Mouse (Mus musculus): ENCODE measurements at regions not wholly inside any gene's neighbourhood (a gene's known extent, or its start where the extent isn't known, plus 50 kb on each side); places are given as distances from the start of the nearest gene placed in this dataset.

GRCm38 (mm10) chr8:126682817-126683554, 89.2 kb upstream of the Irf2bp2 start:
- DNase-seq (ENCODE audit: low read depth): peak; percentile 53
- TF ChIP-seq CTCF (IDR thresholded peaks at IDR 0.05; ENCODE audit: borderline replicate concordance, extremely low read depth, insufficient read depth, insufficient read length): no peak
- no peak for TF ChIP-seq POLR2A (IDR thresholded peaks at IDR 0.05; ENCODE audit: borderline replicate concordance, extremely low read depth, insufficient read depth, insufficient read length, poor library complexity, severe bottlenecking)

GRCm38 (mm10) chr8:126681948-126682651, 88.3 kb upstream of the Irf2bp2 start:
- peak; percentile 49 for DNase-seq (ENCODE audit: low read depth)
- TF ChIP-seq CTCF (IDR thresholded peaks at IDR 0.05; ENCODE audit: borderline replicate concordance, extremely low read depth, insufficient read depth, insufficient read length) (no peak), POLR2A (IDR thresholded peaks at IDR 0.05; ENCODE audit: borderline replicate concordance, extremely low read depth, insufficient read depth, insufficient read length, poor library complexity, severe bottlenecking) (no peak)

GRCm38 (mm10) chr8:126678004-126678751, 84.4 kb upstream of the Irf2bp2 start:
- no peak for TF ChIP-seq CTCF (IDR thresholded peaks at IDR 0.05; ENCODE audit: borderline replicate concordance, extremely low read depth, insufficient read depth, insufficient read length)
- TF ChIP-seq POLR2A (IDR thresholded peaks at IDR 0.05; ENCODE audit: borderline replicate concordance, extremely low read depth, insufficient read depth, insufficient read length, poor library complexity, severe bottlenecking): no peak
- peak; percentile 88 for DNase-seq (ENCODE audit: low read depth)

GRCm38 (mm10) chr8:126675153-126675552, 81.4 kb upstream of the Irf2bp2 start:
- TF ChIP-seq POLR2A (IDR thresholded peaks at IDR 0.05; ENCODE audit: borderline replicate concordance, extremely low read depth, insufficient read depth, insufficient read length, poor library complexity, severe bottlenecking) (no peak), CTCF (IDR thresholded peaks at IDR 0.05; ENCODE audit: borderline replicate concordance, extremely low read depth, insufficient read depth, insufficient read length) (no peak)
- no peak for DNase-seq (ENCODE audit: low read depth)

- DNase-seq (ENCODE audit: low read depth): peak; percentile 38
Observed at GRCm38 (mm10) chr8:126673038-126673740, 79.4 kb upstream of the Irf2bp2 start.

GRCm38 (mm10) chr8:126671594-126671993, 77.8 kb upstream of the Irf2bp2 start:
- no peak for DNase-seq (ENCODE audit: low read depth)
- no peak for TF ChIP-seq POLR2A (IDR thresholded peaks at IDR 0.05; ENCODE audit: borderline replicate concordance, extremely low read depth, insufficient read depth, insufficient read length, poor library complexity, severe bottlenecking)
- TF ChIP-seq CTCF (IDR thresholded peaks at IDR 0.05; ENCODE audit: borderline replicate concordance, extremely low read depth, insufficient read depth, insufficient read length): no peak

More at GRCm38 (mm10) chr8:126673038-126673740, 79.4 kb upstream of the Irf2bp2 start:
- TF ChIP-seq CTCF (IDR thresholded peaks at IDR 0.05; ENCODE audit: borderline replicate concordance, extremely low read depth, insufficient read depth, insufficient read length) (no peak), POLR2A (IDR thresholded peaks at IDR 0.05; ENCODE audit: borderline replicate concordance, extremely low read depth, insufficient read depth, insufficient read length, poor library complexity, severe bottlenecking) (no peak)

- no peak for TF ChIP-seq POLR2A (IDR thresholded peaks at IDR 0.05; ENCODE audit: borderline replicate concordance, extremely low read depth, insufficient read depth, insufficient read length, poor library complexity, severe bottlenecking)
- no peak for TF ChIP-seq CTCF (IDR thresholded peaks at IDR 0.05; ENCODE audit: borderline replicate concordance, extremely low read depth, insufficient read depth, insufficient read length)
- DNase-seq (ENCODE audit: low read depth): no peak
Observed at GRCm38 (mm10) chr8:126669919-126670318, 76.1 kb upstream of the Irf2bp2 start.

GRCm38 (mm10) chr8:126669154-126669553, 75.4 kb upstream of the Irf2bp2 start:
- DNase-seq (ENCODE audit: low read depth): no peak
- TF ChIP-seq CTCF (IDR thresholded peaks at IDR 0.05; ENCODE audit: borderline replicate concordance, extremely low read depth, insufficient read depth, insufficient read length) (no peak), POLR2A (IDR thresholded peaks at IDR 0.05; ENCODE audit: borderline replicate concordance, extremely low read depth, insufficient read depth, insufficient read length, poor library complexity, severe bottlenecking) (no peak)

GRCm38 (mm10) chr8:126668657-126669025, 74.9 kb upstream of the Irf2bp2 start:
- DNase-seq (ENCODE audit: low read depth): no peak
- TF ChIP-seq CTCF (IDR thresholded peaks at IDR 0.05; ENCODE audit: borderline replicate concordance, extremely low read depth, insufficient read depth, insufficient read length) (no peak), POLR2A (IDR thresholded peaks at IDR 0.05; ENCODE audit: borderline replicate concordance, extremely low read depth, insufficient read depth, insufficient read length, poor library complexity, severe bottlenecking) (no peak)

- DNase-seq (ENCODE audit: low read depth): peak; percentile 96
- no peak for TF ChIP-seq POLR2A (IDR thresholded peaks at IDR 0.05; ENCODE audit: borderline replicate concordance, extremely low read depth, insufficient read depth, insufficient read length, poor library complexity, severe bottlenecking)
- no peak for TF ChIP-seq CTCF (IDR thresholded peaks at IDR 0.05; ENCODE audit: borderline replicate concordance, extremely low read depth, insufficient read depth, insufficient read length)
Observed at GRCm38 (mm10) chr8:126667721-126668656, 74.2 kb upstream of the Irf2bp2 start.
